Mouse (Mus musculus): ENCODE measurements around the gene Akt1.

The Akt1 gene

DNA sequence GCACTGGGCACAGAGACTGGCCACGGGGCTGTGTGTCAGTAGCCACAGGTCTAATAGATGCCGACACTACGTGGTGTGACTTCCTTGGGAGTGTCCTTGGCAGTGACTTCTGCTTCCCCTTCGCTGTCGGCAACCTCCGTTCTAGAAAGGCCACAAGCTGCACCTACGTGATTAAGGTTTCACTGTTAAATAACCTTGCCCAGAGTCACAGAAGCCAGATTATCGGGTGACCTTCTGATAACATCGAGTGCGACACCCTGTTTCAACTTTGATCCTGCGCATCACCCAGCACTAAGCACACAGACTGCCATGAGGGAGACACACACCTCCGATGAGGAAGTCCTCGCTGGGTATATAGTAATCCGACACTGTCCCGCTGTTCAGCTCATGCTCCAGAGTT is 13.8 kb upstream of the Akt1 start:
- no peak for ATAC-seq (ENCODE audit: low TSS enrichment)

DNA sequence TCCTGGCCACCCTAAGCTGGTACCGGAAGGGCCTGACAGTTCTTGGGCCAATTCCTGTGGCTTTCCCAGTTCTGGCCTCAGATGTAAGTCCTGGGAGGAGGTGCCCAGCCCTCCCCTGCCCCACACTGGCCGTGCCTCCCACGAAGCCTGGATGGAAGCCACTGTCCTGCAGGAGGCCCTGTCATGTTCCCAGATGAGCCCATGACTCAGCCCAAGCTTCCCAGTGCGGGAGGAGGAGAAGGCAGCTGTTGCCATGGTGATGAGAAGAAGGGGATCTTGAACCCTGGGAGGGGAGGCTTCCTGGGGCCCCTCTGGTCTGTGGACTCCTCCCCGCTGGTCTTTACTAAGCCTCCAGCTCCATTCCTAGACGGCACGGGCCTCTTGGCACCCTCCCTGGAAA is 8.7 kb upstream of the Akt1 start:
- ATAC-seq (ENCODE audit: low TSS enrichment), result peak; percentile 57; the same call in 1 of the 2 replicates

GRCm38 (mm10) chr12:112679027-112679996 is 4.6 kb upstream of the Akt1 start:
- no peak for ATAC-seq (ENCODE audit: low TSS enrichment)

- ATAC-seq (ENCODE audit: low TSS enrichment), result no peak
These were observed 3.9 kb upstream of the Akt1 start, which contains the start of gene Zbtb42 for GRCm38 (mm10) chr12:112678555-112679026. TSS of gene Zbtb42 (plus strand) at chr12:112678828.

DNA sequence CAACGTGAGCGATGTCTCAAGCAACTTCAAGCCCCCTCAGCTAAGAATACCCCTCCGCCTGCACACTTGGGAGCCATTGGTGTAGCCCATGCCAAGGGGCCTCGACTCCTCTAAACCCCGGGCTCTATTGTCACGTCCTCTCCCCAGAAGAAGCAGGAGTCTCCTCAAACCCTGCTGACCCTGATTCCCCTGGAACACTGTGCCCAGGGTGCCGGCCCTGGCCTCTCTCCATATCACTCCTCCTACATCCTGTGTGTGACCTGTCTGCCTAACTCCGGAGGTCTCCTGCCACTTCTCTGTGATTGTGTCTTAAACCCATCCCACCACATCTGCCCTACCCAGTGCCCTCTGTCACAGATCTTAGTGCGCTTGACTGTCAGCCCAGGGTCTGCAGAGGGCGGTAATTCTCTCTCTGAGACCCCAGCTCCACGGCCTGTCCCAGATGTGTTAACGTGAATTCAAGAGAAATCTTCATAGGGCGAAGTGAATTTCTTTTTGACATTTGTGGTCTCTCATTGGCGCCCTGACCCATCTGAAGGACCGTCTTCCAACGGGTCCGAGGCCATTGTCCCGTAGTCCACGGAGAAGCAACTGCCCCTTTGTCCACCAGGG is 3.4 kb upstream of the Akt1 start:
- no peak for ATAC-seq (ENCODE audit: low TSS enrichment)

GRCm38 (mm10) chr12:112677076-112677475 is 2.4 kb upstream of the Akt1 start:
- no peak for ATAC-seq (ENCODE audit: low TSS enrichment)

DNA sequence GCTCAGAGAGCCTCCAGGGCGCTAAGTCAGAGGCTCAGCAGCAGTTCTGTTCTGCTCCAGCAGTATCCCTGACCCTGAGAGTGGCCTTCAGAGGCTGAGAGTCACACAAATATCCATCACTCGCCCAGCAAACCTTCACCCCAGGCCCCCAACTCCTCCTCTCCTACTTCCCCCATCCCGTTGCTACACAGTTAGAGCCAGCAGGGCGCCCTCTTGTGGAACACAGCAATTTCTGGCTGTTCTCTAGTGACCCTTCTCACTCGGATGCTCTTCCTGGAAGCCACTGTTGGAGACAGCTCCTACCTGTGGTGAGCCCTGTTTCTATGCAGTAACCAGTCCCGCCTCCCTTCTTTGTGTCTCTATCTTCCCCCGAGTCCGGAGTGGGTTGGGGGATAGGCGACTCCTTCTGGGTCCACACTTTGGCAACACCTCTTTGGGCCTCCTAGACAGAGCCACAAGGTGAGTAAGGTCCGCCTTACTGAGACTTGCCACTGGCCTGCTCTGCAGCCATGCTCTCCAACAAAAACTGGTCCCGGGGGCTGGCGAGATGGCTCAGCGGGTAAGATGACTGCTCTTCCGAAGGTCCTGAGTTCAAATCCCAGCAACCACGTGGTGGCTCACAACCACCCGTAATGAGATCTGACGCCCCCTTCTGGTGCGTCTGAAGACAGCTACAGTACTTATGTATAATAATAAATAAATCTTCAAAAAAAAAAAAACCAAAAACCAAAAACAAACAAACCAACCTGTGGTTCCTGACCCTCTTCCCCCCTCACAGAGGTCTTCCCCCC is 756 bp upstream of the Akt1 start:
- ATAC-seq (ENCODE audit: low TSS enrichment), result peak; percentile 58

GRCm38 (mm10) chr12:112673576-112674091 is 1.1 kb downstream of the Akt1 start:
- ATAC-seq (ENCODE audit: low TSS enrichment), result peak; percentile 10; the same call in 1 of the 2 replicates

DNA sequence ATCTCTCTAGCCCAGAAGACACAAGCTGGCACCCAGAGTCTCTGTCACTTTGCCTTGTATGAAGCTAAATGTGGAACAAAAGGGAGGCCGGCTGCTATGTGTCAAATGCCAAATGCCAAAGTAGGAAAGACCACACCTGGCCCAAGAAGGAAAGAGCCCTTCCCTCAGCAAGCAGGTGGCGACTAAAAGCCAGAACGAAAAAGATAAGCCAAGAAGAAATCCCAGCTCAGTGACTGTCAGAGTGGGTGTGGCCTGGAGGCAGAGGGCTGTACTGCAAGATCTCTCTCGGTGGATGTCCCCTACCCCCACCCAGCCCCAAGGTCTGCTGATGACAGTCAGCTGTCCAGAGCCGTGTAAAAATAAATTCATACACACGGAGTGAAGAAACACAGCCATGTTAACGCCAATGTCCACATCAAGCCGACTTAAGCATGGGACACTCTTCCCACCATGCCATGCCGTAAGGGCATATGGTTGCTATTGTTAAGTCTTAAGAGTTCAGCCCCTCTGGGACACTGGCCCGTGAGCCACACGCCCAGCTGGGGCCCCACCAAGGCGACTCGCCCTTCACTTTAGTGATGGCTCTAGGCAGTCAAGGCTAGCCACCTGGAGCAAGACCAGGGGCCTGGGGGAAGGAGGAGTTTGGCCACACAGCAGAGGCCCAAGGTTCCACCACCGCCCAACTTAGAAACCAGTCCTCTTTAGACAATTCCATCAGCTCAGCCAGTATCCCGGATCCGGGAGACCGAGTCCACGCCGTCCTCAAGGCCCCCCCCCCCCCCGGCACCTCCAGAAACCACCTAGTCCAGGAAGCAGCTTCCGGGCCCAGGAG is 1.7 kb downstream of the Akt1 start:
- ATAC-seq (ENCODE audit: low TSS enrichment), result no peak

- ATAC-seq (ENCODE audit: low TSS enrichment), result no peak
These were observed 2.8 kb downstream of the Akt1 start for GRCm38 (mm10) chr12:112671891-112672290.

- no peak for ATAC-seq (ENCODE audit: low TSS enrichment)
These were observed 3.8 kb downstream of the Akt1 start for GRCm38 (mm10) chr12:112670718-112671393.

DNA sequence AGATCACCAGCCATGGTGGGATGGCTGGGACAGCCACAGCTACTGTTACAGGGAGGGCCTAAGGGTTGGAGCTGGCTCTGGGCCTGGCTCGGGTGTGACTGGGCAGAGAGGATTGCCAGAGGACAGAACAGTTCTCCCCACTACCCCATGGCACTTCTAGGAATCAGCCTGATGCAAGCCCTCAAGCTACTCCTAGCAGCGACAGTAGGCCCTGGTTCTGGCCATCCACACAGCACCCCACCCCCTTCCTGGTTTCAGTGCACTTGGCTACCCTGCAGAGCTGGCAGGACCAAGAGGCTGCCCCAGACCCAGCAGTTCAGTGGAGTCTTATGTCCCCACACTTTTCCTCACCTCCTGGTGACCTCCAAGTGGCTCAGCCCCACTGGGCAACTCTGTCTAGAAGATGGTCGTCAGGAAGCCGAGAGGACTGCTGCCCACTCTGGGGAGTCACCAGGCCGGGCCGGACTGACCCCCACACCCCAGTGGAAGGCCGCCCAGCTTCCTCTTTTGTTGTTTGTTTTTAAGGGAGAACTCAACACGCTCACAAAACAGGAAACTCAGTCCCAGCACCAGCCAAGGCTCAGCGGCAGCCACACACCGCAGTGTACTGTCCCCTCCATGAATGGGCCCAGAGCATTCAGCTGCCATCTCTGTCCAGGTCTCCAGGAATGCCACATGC is 6.9 kb downstream of the Akt1 start:
- no peak for ATAC-seq (ENCODE audit: low TSS enrichment)

DNA sequence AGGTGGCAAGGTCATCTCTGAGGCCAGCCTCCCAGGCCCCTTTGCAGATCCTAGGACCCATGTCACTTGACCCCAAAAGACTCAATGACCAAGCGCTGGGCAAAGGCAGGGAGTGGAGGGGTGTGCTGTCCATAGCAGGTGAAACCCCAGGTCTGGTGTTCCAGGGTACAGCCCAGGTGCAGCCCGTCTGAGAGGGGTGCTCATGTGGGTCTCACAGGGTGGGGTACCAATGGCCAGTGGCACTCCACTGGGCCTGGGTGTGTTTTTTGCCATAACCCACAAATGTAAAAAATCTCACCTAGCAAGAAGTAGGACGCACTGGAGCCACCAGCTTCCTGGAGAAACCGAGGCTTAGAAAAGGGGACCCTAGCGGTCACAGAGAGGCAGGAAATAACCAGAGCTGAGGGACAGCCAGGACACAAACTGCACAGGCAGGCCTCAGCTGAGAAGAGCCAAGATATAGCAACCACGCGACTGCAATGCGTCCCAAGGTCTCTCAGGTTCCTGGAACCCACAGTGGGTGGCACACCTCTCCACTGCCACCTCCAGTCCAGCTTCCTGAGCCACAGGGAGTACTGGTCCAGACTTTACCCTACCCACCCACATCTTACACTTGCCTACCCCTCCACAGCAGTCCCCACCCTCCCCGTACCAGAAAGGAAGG is 8.7 kb downstream of the Akt1 start:
- 0 out of 2 replicates have a peak, but pooled peaks have one; percentile 1 for ATAC-seq (ENCODE audit: low TSS enrichment)

- ATAC-seq (ENCODE audit: low TSS enrichment), result peak; percentile 33
These were observed 9.2 kb downstream of the Akt1 start for GRCm38 (mm10) chr12:112665445-112665844.

DNA sequence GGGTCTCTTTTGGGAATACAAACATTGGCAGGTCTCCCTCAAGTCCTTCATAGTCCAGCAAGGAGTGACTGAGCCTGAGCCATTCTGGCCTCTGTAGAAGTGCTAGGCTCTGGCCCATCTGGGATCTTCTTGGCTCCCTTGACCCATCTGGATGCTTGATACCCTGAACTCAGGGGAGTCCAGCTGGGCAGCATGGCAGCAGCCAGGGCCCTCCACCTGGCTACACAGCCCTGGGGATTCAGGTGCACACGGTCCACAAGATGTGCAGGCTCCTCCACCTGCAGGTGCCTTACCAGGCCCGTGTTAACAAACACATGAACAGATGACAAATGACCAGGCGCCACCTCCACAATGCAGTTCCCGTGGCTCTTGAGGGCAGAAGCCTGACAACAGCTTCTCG is 10.0 kb downstream of the Akt1 start:
- ATAC-seq (ENCODE audit: low TSS enrichment), result no peak

- ATAC-seq (ENCODE audit: low TSS enrichment), result no peak
These were observed 10.6 kb downstream of the Akt1 start for GRCm38 (mm10) chr12:112664124-112664523.

DNA sequence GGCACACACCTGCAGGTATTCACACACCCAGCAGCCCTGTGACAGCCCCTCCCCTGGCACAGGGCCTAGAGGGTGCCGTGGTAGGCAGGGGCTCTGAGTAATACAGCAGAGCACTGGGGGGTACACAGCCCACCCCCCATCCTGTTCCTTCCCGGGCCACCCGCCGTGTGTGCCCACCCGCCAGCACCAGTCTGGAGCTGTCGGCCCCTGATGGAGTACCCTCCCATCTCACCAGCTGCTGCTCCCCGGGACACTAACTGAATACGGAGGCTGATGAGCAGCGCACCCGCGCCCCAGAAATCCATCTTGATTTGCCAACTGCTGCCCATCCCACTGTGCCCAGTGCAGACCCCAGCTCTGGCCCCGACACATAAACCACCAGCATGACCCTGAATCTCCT is 11.0 kb downstream of the Akt1 start:
- no peak for ATAC-seq (ENCODE audit: low TSS enrichment)

GRCm38 (mm10) chr12:112663303-112663702 is 11.4 kb downstream of the Akt1 start:
- no peak for ATAC-seq (ENCODE audit: low TSS enrichment)

DNA sequence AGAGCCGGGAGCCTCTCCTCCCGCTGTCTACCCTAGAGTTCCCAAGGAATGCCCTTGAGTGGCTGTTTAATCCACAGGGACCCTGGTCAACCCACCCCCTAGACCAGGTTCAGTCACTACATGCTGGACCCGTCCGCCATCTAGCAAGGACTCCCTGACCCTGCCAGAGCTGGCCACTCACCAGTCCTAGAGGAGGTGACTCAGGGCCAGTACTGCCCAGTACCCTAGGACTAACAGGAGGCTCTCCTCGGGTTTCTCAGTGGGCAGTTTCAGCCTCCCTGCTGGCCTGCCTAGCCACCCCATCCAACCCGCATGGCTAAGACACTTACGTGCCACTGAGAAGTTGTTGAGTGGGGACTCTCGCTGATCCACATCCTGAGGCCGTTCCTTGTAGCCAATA is 12.8 kb downstream of the Akt1 start:
- no peak for ATAC-seq (ENCODE audit: low TSS enrichment)
